Mouse (Mus musculus) intestine, embryonic 15.5 days (tissue): ENCODE measurements at regions not wholly inside any gene's neighbourhood (a gene's known extent, or its start where the extent isn't known, plus 50 kb on each side); places are given as distances from the start of the nearest gene placed in this dataset.

Experiments used
- ATAC-seq: fragments of 200-750 bp; cut with Nextera tagmentation; 2 replicates; pipeline ENCODE4 v1.8.0; 2017; ENCODE audit warnings: moderate TSS enrichment, moderate library complexity
- H3K27ac ChIP-seq: fragments of 300-500 bp; sonication (generic); 2 replicates; pipeline ENCODE4 v1.5.1; 2015; ENCODE audit warnings: mild to moderate bottlenecking, inconsistent platforms
- H3K27me3 ChIP-seq: fragments of 300-500 bp; sonication (generic); replicated peaks from 2 replicates; pipeline ENCODE4 v1.6.1; 2015; ENCODE audit warnings: inconsistent platforms
- H3K36me3 ChIP-seq: fragments of 300-500 bp; sonication (generic); 2 replicates; pipeline ENCODE4 v1.6.1; 2015; ENCODE audit warnings: inconsistent platforms
- H3K4me1 ChIP-seq: fragments of 300-500 bp; sonication (generic); replicated peaks from 2 replicates; pipeline ENCODE4 v1.6.1; 2015; ENCODE audit warnings: inconsistent platforms
- H3K4me2 ChIP-seq: fragments of 300-500 bp; sonication (generic); replicated peaks from 2 replicates; pipeline ENCODE4 v1.6.1; 2015; ENCODE audit warnings: mild to moderate bottlenecking, inconsistent platforms
- H3K4me3 ChIP-seq: fragments of 300-500 bp; sonication (generic); replicated peaks from 2 replicates; pipeline ENCODE4 v1.5.1; 2015; ENCODE audit warnings: inconsistent platforms
- H3K9ac ChIP-seq: fragments of 300-500 bp; sonication (generic); 2 replicates; pipeline ENCODE4 v1.6.1; 2015; ENCODE audit warnings: inconsistent platforms
- H3K9me3 ChIP-seq: fragments of 300-500 bp; sonication (generic); 2 replicates; pipeline ENCODE4 v1.6.1; 2016; ENCODE audit warnings: inconsistent platforms
- WGBS: fragments of 180-500 bp; shearing (Covaris S2); methylation state at CpG from one replicate; pipeline ENCODE4 v1.1.7; 2015; 5-methylcytosine and 5-hydroxymethylcytosine counted together

DNA sequence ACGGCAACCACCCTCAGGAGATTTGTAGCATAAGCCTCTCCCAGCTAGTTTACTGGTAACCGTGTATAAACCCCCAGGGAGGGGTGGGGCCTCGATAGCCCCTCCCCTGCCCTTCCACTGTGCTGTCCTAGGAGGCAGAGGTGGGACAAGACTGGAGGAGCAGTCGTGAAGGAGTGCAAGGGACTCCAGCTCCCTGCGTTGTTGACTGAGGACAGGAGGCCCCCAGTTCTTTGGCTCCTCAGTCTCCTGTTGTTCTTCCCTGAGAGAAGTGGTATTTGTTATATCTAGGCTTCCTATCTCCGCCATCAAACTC, 58.5 kb upstream of the Zfp217 start:
- Histone ChIP-seq H3K9ac (no peak overlapping the region), H3K27me3 (no peaks in the 10 kb centered on the region), H3K27ac (no peak overlapping the region), H3K4me3 (no peak overlapping the region), H3K9me3 (no peaks in the 10 kb centered on the region), H3K4me2 (peak overlapping the region; percentile 26; the same call in 1 of the 2 replicates), H3K4me1 (peaks cover 7% of the 10 kb centered on the region), H3K36me3 (no peaks in the 10 kb centered on the region)
- ATAC-seq, result peak; percentile 34; the same call in 1 of the 2 replicates
- 12% methylated on average over 6 of the region's 6 CpGs for WGBS

DNA sequence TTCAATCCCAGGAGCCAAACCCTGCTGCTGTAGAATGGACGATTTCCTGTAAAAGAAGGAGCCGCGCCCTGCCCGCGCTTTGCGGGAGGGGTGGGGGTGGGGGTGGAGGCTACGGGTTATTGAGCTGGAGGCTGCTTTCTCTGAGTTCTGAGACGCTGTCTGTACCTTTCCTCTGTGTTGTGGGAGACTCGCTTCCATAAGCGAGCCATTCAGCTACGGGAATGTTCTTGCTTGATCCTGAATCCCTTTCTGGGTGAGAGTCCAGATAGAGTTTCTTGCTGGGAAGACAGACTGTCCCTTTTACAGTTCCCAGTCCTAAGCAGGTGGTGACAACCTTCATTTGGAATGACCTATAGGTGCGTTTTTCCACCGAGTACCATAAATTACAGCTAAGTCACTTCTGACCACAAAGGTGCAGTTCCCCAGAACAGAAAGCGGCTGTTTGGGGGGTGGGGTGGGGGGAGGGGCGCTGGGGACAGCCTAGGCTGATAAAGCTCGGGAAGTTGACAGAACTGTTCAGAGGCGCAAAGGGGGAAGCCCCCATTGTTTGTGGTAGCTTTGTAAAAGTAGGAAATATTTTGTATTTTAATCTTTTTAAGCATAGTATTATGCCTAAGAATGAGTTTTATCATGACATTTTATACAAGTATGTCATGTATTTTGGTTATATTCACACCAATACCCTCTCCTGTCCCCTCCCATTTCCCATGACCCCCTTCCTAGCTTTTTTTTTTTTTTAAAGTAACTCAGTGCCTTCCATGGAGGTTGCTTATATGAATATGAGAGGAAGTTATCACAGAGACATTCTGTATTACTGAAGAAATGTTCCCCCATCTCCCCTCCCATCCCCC, 57.9 kb upstream of the Zfp217 start:
- H3K27ac ChIP-seq, result peak overlapping the region; percentile 86
- H3K4me2 ChIP-seq, result peak overlapping the region; percentile 80
- H3K4me1 ChIP-seq, result peaks cover 7% of the 10 kb centered on the region
- H3K9me3 ChIP-seq, result no peaks in the 10 kb centered on the region
- peak overlapping the region; percentile 34 for H3K4me3 ChIP-seq
- no peaks in the 10 kb centered on the region for H3K27me3 ChIP-seq
- H3K9ac ChIP-seq, result peak overlapping the region; percentile 51
- under 1% methylated on average over 17 of the region's 17 CpGs for WGBS
- no peaks in the 10 kb centered on the region for H3K36me3 ChIP-seq
- peak; percentile 58 for ATAC-seq

GRCm38 (mm10) chr2:170204768-170205514, 57.0 kb upstream of the Zfp217 start:
- Histone ChIP-seq H3K4me3 (peak overlapping the region; percentile 34), H3K27me3 (no peaks in the 10 kb centered on the region), H3K27ac (peak overlapping the region; percentile 86), H3K4me1 (peaks cover 7% of the 10 kb centered on the region), H3K9me3 (no peaks in the 10 kb centered on the region), H3K36me3 (no peaks in the 10 kb centered on the region), H3K4me2 (peak overlapping the region; percentile 80), H3K9ac (peak overlapping the region; percentile 51; the same call in 1 of the 2 replicates)
- WGBS, result 17% methylated on average over 10 of the region's 10 CpGs
- ATAC-seq, result 0 out of 2 replicates have a peak, but pooled peaks have one; percentile 8

DNA sequence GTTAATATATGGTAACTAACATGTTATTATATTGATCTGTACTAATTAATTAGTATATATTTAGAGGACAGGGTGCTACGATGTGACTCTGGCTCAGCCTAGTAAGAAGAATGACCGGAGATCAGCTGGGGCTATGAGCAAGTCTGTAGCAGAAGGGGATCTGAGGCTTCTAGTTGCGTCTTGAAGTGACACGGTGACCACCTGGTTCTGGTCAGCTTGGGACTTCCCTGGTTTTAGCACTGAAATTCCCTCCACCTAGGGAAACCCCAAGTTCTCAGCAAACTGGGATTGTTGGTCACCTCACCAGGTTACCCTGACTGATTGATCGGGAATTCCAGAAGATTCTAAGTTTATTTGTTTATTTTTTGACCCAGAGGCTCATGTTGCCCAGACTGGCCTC, 55.6 kb upstream of the Zfp217 start:
- Histone ChIP-seq H3K4me3 (no peak overlapping the region), H3K4me2 (no peak overlapping the region), H3K27me3 (no peaks in the 10 kb centered on the region), H3K36me3 (no peaks in the 10 kb centered on the region), H3K4me1 (peaks cover 5% of the 10 kb centered on the region), H3K27ac (no peak overlapping the region), H3K9me3 (no peaks in the 10 kb centered on the region), H3K9ac (no peak overlapping the region)
- no peak for ATAC-seq
- 85% methylated on average over 5 of the region's 5 CpGs for WGBS

GRCm38 (mm10) chr2:170201816-170202371, 54.0 kb upstream of the Zfp217 start:
- Histone ChIP-seq H3K36me3 (no peaks in the 10 kb centered on the region), H3K4me1 (peaks cover 5% of the 10 kb centered on the region), H3K27me3 (no peaks in the 10 kb centered on the region), H3K27ac (no peak overlapping the region), H3K4me3 (no peak overlapping the region), H3K4me2 (no peak overlapping the region), H3K9ac (no peak overlapping the region), H3K9me3 (no peaks in the 10 kb centered on the region)
- ATAC-seq, result 0 out of 2 replicates have a peak, but pooled peaks have one; percentile 42
- WGBS, result 68% methylated on average over 10 of the region's 10 CpGs
